Mouse (Mus musculus): Measurements from ENCODE around the gene S100z. TPM values are rescaled to one million over a fixed set of nuclear protein-coding genes. Genes with fewer than 3 reads are reported as not detected.
A peak's percentile ranks its signal among the peaks of the same experiment; 100 is the strongest.

S100z gene
- 0.89 and 1.4 TPM in 2 replicates for polyA plus RNA-seq (2015; fragmentation: Nextera tagmentation; extraction: Ambion mirVana)

DNA sequence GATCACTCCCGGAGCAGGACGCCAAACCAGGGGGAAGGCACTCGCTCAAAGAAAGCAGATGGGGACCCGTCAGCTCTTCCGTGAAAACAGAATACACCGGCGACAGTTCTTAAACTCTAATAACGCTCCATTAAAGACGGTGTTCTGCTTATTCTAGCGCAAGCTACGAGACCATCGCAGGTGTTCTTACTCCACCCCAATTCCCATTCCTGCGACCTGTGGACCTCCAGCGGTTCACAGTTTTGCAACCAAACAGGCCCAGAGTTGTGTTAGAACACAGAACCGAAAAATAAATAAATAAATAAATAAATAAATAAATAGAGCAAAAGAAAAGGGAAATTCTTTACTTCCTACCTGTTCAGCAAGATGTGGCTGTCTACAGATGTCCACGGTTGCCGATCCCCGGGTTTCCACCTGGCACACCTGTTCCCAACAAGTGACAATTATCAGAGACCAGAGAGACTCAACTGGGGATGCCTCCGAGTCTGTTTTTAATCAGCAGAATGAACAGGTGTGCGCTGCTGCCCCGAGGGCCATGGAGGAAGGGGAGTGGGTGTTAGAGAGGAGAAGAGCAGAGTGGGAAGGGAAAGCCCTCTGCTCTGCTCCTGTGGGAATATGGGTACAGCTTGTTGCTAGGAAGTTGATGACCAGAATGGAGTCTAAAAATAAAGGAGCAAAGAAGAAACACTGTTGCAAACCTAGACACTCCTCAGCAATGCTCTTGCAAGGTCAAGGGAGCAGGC, at the start of gene S100z:
Gene S100z (minus strand): TSS at position 51 of the 743 bp plus-strand sequence.
- DNase-seq (ENCODE audit: low spot score) = no peak

- peak; percentile 27 for DNase-seq (ENCODE audit: low spot score)
These were observed 46.4 kb upstream of the S100z start, which contains the start of gene F2rl1 for GRCm38 (mm10) chr13:95524674-95525491. Gene F2rl1, minus strand, starts transcription at chr13:95525227.

DNA sequence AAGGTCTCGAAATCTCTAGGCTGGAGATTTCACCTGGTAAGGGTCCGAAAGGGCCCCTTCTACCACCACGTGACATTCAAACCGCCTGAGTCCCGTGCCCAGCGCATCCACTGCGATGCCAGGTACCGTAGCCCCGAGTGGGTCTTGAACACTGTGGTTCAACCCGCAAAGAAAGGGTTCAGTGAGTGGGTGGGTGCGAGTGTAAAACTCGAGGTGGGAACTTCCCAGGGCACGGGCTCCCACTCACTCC, 45.8 kb upstream of the S100z start:
- DNase-seq (ENCODE audit: low spot score) = no peak

DNA sequence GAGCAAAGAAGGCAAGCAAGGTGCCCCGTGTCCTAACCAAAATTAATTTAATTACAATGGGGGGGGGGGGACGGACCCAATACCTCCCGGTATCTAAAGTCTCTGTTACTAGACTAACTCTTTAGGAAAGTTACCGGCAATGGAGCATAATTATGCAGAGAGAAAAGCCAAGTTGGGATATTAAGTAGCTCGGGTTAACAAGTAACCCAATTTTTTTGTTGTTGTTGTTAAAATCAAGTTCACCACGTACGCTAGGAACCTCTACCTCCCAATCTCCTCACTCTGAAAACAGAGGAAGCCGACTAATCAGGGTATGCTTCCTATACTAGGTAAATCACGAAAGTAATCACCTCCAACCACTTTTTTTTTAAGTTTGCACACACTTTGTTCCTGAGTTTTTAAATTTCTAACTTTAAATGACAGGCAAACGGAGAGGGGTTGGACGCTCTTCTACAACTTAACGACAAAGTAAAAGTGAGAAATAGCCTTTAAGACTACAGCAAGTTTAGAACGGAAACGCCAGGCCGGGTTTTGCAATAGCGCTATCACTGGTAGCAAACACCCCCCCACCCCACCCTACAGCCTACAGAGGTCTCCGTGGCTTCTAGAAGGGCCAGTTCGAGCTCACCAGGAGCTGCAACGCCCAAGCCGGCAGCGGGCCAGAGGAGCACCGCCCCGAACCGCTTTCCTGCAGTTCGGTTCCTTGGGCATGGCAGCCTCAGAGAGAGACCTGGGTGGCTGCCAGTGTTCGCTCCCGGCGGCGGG, 45.3 kb upstream of the S100z start:
- DNase-seq (ENCODE audit: low spot score) = peak; percentile 23

GRCm38 (mm10) chr13:95522176-95522575, 43.7 kb upstream of the S100z start:
- no peak for DNase-seq (ENCODE audit: low spot score)

DNA sequence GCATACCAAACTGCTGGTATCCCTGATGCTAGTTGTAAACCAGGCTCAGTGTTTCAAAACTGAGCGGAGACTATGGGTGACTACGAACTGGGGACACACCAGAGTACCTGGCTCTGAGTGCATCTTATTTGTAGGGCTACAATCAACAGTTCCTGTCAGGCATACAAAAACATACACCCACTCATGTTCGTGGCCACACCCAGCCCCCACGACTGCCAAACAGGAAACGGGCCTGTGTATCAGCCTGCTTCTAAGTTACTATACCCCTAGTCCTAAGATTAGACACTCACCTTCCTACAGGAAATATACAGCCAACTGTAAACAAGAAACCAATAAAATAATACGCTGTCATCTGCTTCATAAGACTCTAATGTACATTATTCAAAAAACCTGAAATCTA, 42.5 kb upstream of the S100z start:
- no peak for DNase-seq (ENCODE audit: low spot score)

- DNase-seq (ENCODE audit: low spot score) = no peak
These were observed 36.2 kb upstream of the S100z start for GRCm38 (mm10) chr13:95514756-95515155.

DNA sequence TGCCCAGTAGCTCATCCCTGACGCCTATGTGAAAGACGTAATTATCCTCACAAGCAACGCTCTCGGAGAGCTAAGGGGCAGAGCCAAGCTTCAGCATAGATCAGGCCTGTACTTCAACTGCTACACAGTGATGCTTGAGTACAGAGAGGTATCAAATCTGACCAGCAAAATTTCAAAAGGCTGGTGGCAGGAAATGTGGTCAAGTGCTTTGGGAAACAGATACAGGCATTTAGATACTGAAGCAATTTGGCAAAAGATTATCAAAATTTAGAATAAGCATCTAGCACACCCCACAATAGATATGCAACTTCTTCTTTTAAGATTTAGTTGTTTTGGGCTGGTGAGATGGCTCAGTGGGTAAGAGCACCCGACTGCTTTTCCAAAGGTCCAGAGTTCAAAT, 31.5 kb upstream of the S100z start:
- DNase-seq (ENCODE audit: low spot score) = no peak

- no peak for DNase-seq (ENCODE audit: low spot score)
These were observed 24.9 kb upstream of the S100z start for GRCm38 (mm10) chr13:95503279-95503917.

GRCm38 (mm10) chr13:95496601-95497000, 18.1 kb upstream of the S100z start:
- no peak for DNase-seq (ENCODE audit: low spot score)

DNA sequence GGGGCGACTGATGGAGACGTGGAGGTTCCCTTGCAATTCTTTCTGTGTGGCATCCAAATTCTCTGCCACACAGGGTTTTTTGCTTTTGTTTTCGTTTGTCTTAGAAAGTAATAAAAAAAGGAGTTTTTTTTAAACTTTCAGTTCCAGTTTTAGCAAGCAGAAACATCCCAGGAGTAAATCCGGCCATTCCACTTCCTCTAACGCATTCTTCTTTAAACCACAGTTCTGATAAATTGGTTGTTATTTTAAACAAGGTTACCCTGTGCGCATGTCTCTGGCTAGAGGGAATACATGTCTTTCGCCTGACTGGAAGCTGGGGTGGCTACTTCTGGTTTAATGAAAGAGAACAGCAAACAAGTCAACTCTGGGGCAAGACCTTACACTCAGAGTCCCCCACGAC, 16.3 kb upstream of the S100z start:
- no peak for DNase-seq (ENCODE audit: low spot score)

GRCm38 (mm10) chr13:95493296-95493695, 14.8 kb upstream of the S100z start:
- DNase-seq (ENCODE audit: low spot score) = no peak

GRCm38 (mm10) chr13:95491327-95491726, 12.8 kb upstream of the S100z start:
- DNase-seq (ENCODE audit: low spot score) = no peak

DNA sequence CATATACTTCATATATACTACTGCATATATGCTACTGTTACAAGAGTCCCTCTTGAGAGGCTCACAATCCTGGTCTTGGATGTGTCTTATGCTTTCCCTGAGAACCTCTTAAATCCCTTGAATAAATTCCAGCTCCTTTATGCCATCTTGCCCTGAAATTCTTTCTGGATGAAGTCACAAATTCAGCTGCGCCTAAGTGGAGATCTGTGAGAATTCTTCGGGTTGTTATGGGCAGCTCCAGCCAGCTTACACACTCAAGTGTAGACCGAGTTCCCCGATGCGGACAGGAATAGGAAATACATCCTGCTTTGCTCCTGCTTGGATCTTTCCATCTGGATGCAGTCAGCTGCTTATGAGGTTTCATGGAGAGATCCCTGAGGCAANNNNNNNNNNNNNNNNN, 6.1 kb upstream of the S100z start:
- DNase-seq (ENCODE audit: low spot score) = no peak

DNA sequence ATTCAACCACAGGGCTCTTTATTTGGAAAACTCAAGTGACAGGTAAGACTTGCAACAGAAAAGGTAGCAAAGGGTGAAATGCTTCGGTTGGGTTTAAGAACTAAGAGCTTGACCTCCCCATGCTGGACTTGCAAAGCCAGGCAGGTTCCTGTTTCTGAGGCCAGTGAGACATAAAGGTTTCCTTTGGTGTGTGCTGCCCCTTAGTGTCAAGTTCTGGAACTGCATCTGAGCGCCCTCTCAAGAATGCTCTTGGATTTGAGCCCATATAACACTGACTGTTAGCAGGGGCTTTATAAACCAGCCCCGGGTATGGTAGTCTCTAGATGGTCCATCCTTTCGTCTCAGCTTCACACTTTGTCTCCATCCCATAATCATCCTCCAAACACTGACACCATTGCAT, 2.9 kb upstream of the S100z start:
- peak; percentile 75 for DNase-seq (ENCODE audit: low spot score)

- no peak for DNase-seq (ENCODE audit: low spot score)
These were observed 1.3 kb downstream of the S100z start for GRCm38 (mm10) chr13:95477173-95477572.

GRCm38 (mm10) chr13:95475124-95475523, 3.4 kb downstream of the S100z start:
- no peak for DNase-seq (ENCODE audit: low spot score)

GRCm38 (mm10) chr13:95474294-95474693, 4.2 kb downstream of the S100z start:
- no peak for DNase-seq (ENCODE audit: low spot score)

GRCm38 (mm10) chr13:95470970-95471369, 7.6 kb downstream of the S100z start:
- peak; percentile 11 for DNase-seq (ENCODE audit: low spot score)

DNA sequence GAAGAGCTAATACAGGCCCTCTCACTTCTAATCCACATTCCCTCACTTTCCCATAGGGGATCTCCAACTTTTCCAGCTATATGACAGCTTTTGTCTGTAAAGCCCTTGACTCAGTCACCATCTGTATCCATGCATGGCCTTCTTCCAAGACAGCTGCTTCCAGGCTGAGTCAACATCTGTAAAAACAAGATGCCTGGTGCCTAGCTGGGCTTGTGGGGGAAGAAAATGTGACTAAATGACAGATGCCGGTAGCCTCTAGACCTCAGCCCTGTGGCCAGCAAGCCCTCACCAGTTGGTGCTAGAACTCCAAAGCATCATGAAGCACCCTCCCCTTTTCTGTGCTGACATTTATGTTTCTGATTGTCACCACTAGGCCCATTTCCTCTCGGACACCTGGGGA, 27.0 kb downstream of the S100z start:
- DNase-seq (ENCODE audit: low spot score) = no peak

GRCm38 (mm10) chr13:95450636-95451210, 27.8 kb downstream of the S100z start:
- DNase-seq (ENCODE audit: low spot score) = no peak
